Mouse (Mus musculus) brain, embryonic 14.5 days (tissue): ENCODE results near the gene Kif7.

Experiments used
- CTCF ChIP-seq: fragments of 200-500 bp; IDR thresholded peaks from 2 replicates; pipeline ENCODE4 v1.5.1; 2012; ENCODE audit warnings: inconsistent platforms, mild to moderate bottlenecking, moderate library complexity, borderline replicate concordance; ENCODE audit not compliant: insufficient read depth, insufficient read length; ENCODE audit errors: extremely low read depth
- POLR2A ChIP-seq: fragments of 200-500 bp; IDR thresholded peaks from 2 replicates; pipeline ENCODE4 v1.6.1; 2012; ENCODE audit warnings: mild to moderate bottlenecking, inconsistent platforms, borderline replicate concordance; ENCODE audit not compliant: poor library complexity, insufficient read depth, insufficient read length, severe bottlenecking; ENCODE audit errors: extremely low read depth

GRCm38 (mm10) chr7:79705210-79705609 is 10.3 kb downstream of the Kif7 start:
- TF ChIP-seq CTCF (no peak), POLR2A (no peak)
